Mouse (Mus musculus): ENCODE measurements around the gene Cobl. TPM values are rescaled to one million over a fixed set of nuclear protein-coding genes. Genes with fewer than 3 reads are reported as not detected.
A peak's percentile ranks its signal among the peaks of the same experiment; 100 is the strongest.

The Cobl gene
- polyA plus RNA-seq, 1 experiment from 2014 or later, result 0.93 TPM

DNA sequence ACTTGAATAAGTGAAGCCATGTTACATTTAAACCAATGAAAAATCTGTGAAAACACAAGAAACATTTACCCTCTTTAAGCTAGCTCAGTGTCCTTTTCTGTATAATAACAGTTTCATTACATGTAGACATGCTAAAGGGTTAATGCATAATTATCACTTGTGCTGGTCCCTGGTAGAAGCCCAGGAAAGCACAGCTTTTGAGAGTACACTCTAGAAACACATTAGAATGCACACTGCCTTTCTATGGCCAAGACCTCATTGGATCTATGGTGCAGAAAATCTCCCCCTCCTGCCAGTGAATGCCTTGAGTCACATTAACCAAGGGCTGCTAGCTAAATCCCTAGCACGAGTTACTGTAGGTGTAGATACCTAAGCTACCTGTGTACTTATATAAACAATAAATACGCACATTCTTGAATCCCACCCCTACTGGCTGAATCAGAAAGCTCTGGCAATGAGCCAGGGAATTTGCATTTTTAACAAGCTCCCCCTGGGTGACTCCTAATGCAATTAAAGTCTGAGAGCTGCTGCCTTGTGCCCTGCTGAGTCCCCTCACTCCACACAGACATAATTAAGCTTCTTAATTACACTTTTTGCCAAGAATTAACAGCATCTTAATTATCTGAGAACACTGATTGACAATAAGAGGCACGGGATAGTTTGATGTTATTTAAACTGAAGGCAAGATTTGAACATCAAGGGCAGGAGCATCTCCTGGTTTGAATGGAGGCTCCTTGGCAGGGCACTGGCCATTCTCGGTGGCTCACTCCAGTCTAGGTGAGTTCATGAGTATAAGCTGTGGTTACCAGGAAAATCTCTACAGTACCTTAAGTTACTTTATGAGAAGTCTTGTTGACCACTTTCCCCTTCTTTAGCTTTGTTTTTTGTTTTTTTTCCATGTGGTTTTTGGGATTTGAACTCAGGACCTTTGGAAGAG, 244.9 kb downstream of the Cobl start:
- DNase-seq (no peak), ATAC-seq (no peak)
- H3K4me3 ChIP-seq (ENCODE audit: low read depth, low read length), result no peak overlapping the region
- H3K4me2 ChIP-seq (ENCODE audit: low read depth, low read length), result no peak overlapping the region
- no peak overlapping the region for H3K9ac ChIP-seq (replicated peaks)
- no peaks in the 10 kb centered on the region for H3K36me3 ChIP-seq (replicated peaks; ENCODE audit: insufficient read depth, low read length)
- H3K4me1 ChIP-seq (ENCODE audit: insufficient read depth), result no peaks in the 10 kb centered on the region
- no peak overlapping the region for H3K27ac ChIP-seq (ENCODE audit: low read depth)
- WGBS (ENCODE audit: insufficient replicate concordance), result 49% methylated on average over 4 of the region's 4 CpGs
- no peak for TF ChIP-seq CTCF (IDR thresholded peaks at IDR 0.05; ENCODE audit: low read depth)
- TF ChIP-seq EP300 (IDR thresholded peaks at IDR 0.05; ENCODE audit: low read depth), result no peak
- no peaks in the 10 kb centered on the region for H3K27me3 ChIP-seq (ENCODE audit: insufficient read depth, low read length)
- H3K9me3 ChIP-seq (ENCODE audit: low read length), result no peaks in the 10 kb centered on the region

DNA sequence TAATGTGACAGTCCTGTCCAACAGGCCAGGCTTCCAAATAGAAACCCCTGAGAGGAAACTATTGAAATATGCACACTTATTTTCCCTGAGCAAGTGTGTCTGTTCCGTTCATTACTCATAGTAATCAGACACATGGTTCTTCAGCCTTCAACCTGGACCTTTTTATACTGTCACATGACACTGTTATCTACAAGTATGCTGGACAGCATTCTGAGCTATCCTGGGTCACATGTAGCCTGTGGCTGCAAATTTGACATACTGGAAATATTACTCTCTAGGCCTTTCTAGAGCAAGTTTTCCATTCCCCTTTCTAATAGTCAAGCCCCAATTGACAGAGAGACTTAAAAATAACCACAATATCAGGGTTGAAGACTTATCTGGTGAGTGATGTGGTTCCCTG, 247.9 kb downstream of the Cobl start:
- Histone ChIP-seq H3K4me1 (ENCODE audit: insufficient read depth) (no peaks in the 10 kb centered on the region), H3K4me3 (ENCODE audit: low read depth, low read length) (no peak overlapping the region), H3K9me3 (ENCODE audit: low read length) (no peaks in the 10 kb centered on the region), H3K27me3 (ENCODE audit: insufficient read depth, low read length) (no peaks in the 10 kb centered on the region), H3K27ac (ENCODE audit: low read depth) (no peak overlapping the region), H3K4me2 (ENCODE audit: low read depth, low read length) (no peak overlapping the region), H3K36me3 (replicated peaks; ENCODE audit: insufficient read depth, low read length) (no peaks in the 10 kb centered on the region), H3K9ac (replicated peaks) (no peak overlapping the region)
- 62% methylated on average over 1 of the region's 1 CpGs for WGBS (ENCODE audit: insufficient replicate concordance)
- no peak for TF ChIP-seq EP300 (IDR thresholded peaks at IDR 0.05; ENCODE audit: low read depth)
- no peak for TF ChIP-seq CTCF (IDR thresholded peaks at IDR 0.05; ENCODE audit: low read depth)
- DNase-seq (no peak), ATAC-seq (no peak)

DNA sequence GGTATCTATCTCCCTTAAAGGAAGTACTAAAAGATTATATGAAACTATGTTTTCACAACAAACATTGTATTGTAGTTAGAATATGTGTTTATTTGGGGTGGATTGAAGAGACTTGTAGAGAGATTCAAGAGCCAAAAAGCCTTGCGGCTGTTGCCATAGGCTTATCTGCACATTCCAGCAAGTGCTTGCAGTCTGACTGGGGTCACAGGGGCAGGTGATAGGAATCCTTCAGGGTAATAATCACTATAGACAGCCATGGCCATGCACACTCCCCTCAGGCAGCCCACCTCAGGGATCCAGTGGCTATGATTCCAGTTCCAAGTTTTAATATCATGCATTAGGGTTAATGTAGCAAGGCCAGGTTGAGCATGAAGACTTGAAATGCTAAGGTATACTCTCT, 249.2 kb downstream of the Cobl start:
- 61% methylated on average over 1 of the region's 1 CpGs for WGBS (ENCODE audit: insufficient replicate concordance)
- Histone ChIP-seq H3K9ac (replicated peaks) (no peak overlapping the region), H3K9me3 (ENCODE audit: low read length) (no peaks in the 10 kb centered on the region), H3K36me3 (replicated peaks; ENCODE audit: insufficient read depth, low read length) (no peaks in the 10 kb centered on the region), H3K27ac (ENCODE audit: low read depth) (no peak overlapping the region), H3K4me1 (ENCODE audit: insufficient read depth) (no peaks in the 10 kb centered on the region), H3K27me3 (ENCODE audit: insufficient read depth, low read length) (no peaks in the 10 kb centered on the region), H3K4me3 (ENCODE audit: low read depth, low read length) (no peak overlapping the region), H3K4me2 (ENCODE audit: low read depth, low read length) (no peak overlapping the region)
- no peak for DNase-seq
- no peak for TF ChIP-seq CTCF (IDR thresholded peaks at IDR 0.05; ENCODE audit: low read depth)
- TF ChIP-seq EP300 (IDR thresholded peaks at IDR 0.05; ENCODE audit: low read depth), result peak; percentile 44; the same call in 1 of the 2 replicates
- ATAC-seq, result peak; percentile 31; the same call in 1 of the 2 replicates

DNA sequence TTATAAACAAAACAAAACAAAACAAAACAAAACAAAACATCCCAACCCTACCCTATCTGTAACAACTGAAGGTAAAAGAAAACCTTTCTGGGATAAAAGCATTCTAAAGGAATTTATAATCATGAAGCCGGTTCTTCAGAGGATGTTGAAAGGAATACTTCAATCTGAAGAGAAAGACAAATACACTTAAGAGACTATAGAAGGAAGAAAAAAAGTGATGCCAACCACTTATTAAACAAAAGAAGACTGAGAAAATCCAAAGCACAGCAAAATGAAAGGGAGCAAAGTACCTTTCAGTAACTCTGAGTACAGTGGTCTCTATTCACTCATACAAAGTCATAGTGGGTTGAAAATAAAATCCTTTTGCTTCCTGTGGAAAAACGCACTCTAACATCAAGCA, 256.2 kb downstream of the Cobl start:
- Histone ChIP-seq H3K4me3 (ENCODE audit: low read depth, low read length) (no peak overlapping the region), H3K9me3 (ENCODE audit: low read length) (no peaks in the 10 kb centered on the region), H3K4me1 (ENCODE audit: insufficient read depth) (peaks cover 4% of the 10 kb centered on the region; the same call in 1 of the 2 replicates), H3K9ac (replicated peaks) (no peak overlapping the region), H3K27ac (ENCODE audit: low read depth) (no peak overlapping the region), H3K4me2 (ENCODE audit: low read depth, low read length) (no peak overlapping the region), H3K27me3 (ENCODE audit: insufficient read depth, low read length) (no peaks in the 10 kb centered on the region), H3K36me3 (replicated peaks; ENCODE audit: insufficient read depth, low read length) (no peaks in the 10 kb centered on the region)
- 73% methylated on average over 2 of the region's 2 CpGs for WGBS (ENCODE audit: insufficient replicate concordance)
- ATAC-seq, result no peak
- no peak for DNase-seq
- TF ChIP-seq CTCF (IDR thresholded peaks at IDR 0.05; ENCODE audit: low read depth), result no peak
- no peak for TF ChIP-seq EP300 (IDR thresholded peaks at IDR 0.05; ENCODE audit: low read depth)

DNA sequence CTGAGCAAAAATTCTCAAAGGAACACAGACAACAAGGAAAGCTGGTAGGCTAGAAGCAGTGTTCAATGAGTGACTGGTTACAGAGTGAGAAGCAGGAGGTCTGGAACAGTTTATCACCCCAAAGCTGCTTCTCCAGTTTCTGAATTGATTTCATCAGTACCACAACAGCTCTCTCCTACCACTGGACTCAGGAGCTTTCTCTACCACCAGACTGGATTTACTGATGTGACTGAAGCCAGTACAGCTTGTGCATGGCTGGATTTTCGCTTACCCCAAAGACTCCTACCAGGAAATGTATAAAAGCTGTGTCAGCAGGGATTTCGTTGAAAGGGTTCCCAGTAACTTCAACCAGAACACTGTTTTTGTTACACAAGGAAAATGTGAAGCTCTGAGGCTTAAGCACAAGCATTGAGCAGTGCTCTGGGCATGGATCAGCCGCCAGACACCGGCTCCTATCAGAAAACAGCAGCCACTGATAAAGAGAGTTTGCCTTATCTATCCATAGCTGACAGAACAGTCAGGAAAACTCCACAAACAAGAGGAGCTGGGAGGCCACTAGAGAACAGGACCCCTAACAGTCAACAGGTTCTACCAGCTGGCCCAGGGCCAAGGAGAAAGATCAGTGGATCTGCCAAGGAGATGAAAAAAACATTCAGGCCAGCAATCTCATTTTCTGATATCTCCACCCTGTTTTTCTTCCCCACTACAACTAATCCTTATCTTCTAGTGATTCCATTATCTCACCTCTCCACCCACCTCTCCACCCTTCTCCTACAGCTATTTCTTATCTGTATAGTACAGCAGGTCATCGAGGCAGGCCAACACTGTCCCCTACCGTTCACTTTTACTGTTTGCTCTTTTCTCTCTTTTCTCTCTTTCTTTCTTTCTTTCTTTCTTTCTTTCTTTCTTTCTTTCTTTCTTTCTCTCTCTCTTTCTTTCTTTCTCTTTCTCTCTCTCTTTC, 259.3 kb downstream of the Cobl start:
- peak; percentile 86 for ATAC-seq
- TF ChIP-seq CTCF (IDR thresholded peaks at IDR 0.05; ENCODE audit: low read depth) (peak; percentile 69), EP300 (IDR thresholded peaks at IDR 0.05; ENCODE audit: low read depth) (peak; percentile 67)
- H3K4me2 ChIP-seq (ENCODE audit: low read depth, low read length), result peak overlapping the region; percentile 22; the same call in 1 of the 2 replicates
- H3K27me3 ChIP-seq (ENCODE audit: insufficient read depth, low read length), result no peaks in the 10 kb centered on the region
- H3K4me1 ChIP-seq (ENCODE audit: insufficient read depth), result peaks cover 8% of the 10 kb centered on the region
- no peaks in the 10 kb centered on the region for H3K36me3 ChIP-seq (replicated peaks; ENCODE audit: insufficient read depth, low read length)
- DNase-seq, result no peak
- WGBS (ENCODE audit: insufficient replicate concordance), result 28% methylated on average over 6 of the region's 6 CpGs
- peak overlapping the region; percentile 44 for H3K27ac ChIP-seq (ENCODE audit: low read depth)
- H3K9ac ChIP-seq (replicated peaks), result no peak overlapping the region
- H3K4me3 ChIP-seq (ENCODE audit: low read depth, low read length), result no peak overlapping the region
- no peaks in the 10 kb centered on the region for H3K9me3 ChIP-seq (ENCODE audit: low read length)

DNA sequence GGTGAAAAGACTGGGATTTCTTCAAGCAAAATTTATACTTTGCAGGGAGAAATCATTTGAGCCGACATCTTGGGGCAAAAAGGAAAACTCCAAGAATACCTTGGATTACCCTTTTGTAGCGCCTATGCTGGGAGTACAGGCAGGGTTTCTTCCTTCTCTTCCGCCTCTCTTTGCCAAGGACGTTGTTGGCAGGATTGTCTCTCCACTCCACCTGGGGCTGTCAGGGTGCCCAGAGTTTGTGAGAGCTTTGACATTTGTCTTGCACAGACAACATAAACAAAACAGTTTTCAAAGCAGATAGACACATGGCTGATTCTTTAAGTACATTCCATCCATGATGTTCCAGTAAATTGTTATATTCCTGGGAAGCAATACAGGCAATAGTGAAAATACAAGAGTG, 265.3 kb downstream of the Cobl start:
- Histone ChIP-seq H3K36me3 (replicated peaks; ENCODE audit: insufficient read depth, low read length) (no peaks in the 10 kb centered on the region), H3K4me2 (ENCODE audit: low read depth, low read length) (no peak overlapping the region), H3K27me3 (ENCODE audit: insufficient read depth, low read length) (no peaks in the 10 kb centered on the region), H3K4me3 (ENCODE audit: low read depth, low read length) (no peak overlapping the region), H3K4me1 (ENCODE audit: insufficient read depth) (peaks cover 4% of the 10 kb centered on the region; the same call in 1 of the 2 replicates), H3K9ac (replicated peaks) (no peak overlapping the region), H3K27ac (ENCODE audit: low read depth) (no peak overlapping the region), H3K9me3 (ENCODE audit: low read length) (no peaks in the 10 kb centered on the region)
- no peak for DNase-seq
- ATAC-seq, result no peak
- TF ChIP-seq CTCF (IDR thresholded peaks at IDR 0.05; ENCODE audit: low read depth), result no peak
- no peak for TF ChIP-seq EP300 (IDR thresholded peaks at IDR 0.05; ENCODE audit: low read depth)
- WGBS (ENCODE audit: insufficient replicate concordance), result 72% methylated on average over 4 of the region's 4 CpGs
